Mouse (Mus musculus): ENCODE results near the gene Mfap2. TPM values are rescaled to one million over a fixed set of nuclear protein-coding genes. Genes with fewer than 3 reads are reported as not detected.

The Mfap2 gene
- polyA plus RNA-seq, 1 experiment, result 2.3 TPM

GRCm38 (mm10) chr4:141008028-141008427 lies 2.2 kb upstream of the Mfap2 start:
- H3K4me3 ChIP-seq (ENCODE audit: control insufficient read depth, low read depth, low read length), result no peak overlapping the region
- H3K27me3 ChIP-seq (ENCODE audit: control insufficient read depth, insufficient read depth, low read length), result no peaks in the 10 kb centered on the region
- peaks cover 6% of the 10 kb centered on the region for H3K4me1 ChIP-seq (ENCODE audit: control insufficient read depth, insufficient read depth, low read length)
- H3K36me3 ChIP-seq (ENCODE audit: control insufficient read depth, insufficient read depth, low read length), result no peaks in the 10 kb centered on the region
- 0 out of 2 replicates have a peak, but pooled peaks have one; percentile 7 for TF ChIP-seq CTCF (IDR thresholded peaks at IDR 0.05; ENCODE audit: control insufficient read depth, insufficient read depth, insufficient replicate concordance, low read depth, low read length)
- no peak for TF ChIP-seq POLR2A (IDR thresholded peaks at IDR 0.05; ENCODE audit: control insufficient read depth, low read depth, low read length)
- H3K27ac ChIP-seq (ENCODE audit: control insufficient read depth, insufficient read depth, low read depth, low read length), result no peak overlapping the region

DNA sequence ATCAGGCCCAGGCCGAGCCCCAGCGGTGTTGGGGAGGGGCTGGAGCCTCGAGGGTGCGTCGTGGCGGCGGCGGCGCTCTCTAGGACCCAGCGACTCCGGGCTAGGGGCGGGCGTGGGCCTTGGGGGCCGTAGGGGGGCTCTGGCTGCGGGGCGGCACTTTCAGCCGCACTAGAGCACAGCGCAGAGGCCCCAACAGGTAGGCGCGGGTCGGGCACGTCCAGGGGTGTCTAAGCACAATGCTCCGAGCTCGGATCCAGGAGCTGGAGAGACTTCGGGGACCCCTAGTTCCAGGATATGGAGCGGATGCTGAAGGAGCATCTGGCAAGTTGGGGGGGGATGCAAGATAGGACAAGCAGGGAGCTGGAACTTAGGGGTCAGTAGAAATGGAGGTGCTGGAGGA lies 308 bp downstream of the Mfap2 start:
- Histone ChIP-seq H3K27me3 (ENCODE audit: control insufficient read depth, insufficient read depth, low read length) (no peaks in the 10 kb centered on the region), H3K36me3 (ENCODE audit: control insufficient read depth, insufficient read depth, low read length) (no peaks in the 10 kb centered on the region), H3K4me3 (ENCODE audit: control insufficient read depth, low read depth, low read length) (peak overlapping the region; percentile 39), H3K27ac (ENCODE audit: control insufficient read depth, insufficient read depth, low read depth, low read length) (no peak overlapping the region), H3K4me1 (ENCODE audit: control insufficient read depth, insufficient read depth, low read length) (peaks cover 6% of the 10 kb centered on the region)
- TF ChIP-seq CTCF (IDR thresholded peaks at IDR 0.05; ENCODE audit: control insufficient read depth, insufficient read depth, insufficient replicate concordance, low read depth, low read length) (no peak), POLR2A (IDR thresholded peaks at IDR 0.05; ENCODE audit: control insufficient read depth, low read depth, low read length) (no peak)

GRCm38 (mm10) chr4:141010941-141011429 lies 767 bp downstream of the Mfap2 start:
- Histone ChIP-seq H3K4me3 (ENCODE audit: control insufficient read depth, low read depth, low read length) (peak overlapping the region; percentile 39), H3K27ac (ENCODE audit: control insufficient read depth, insufficient read depth, low read depth, low read length) (no peak overlapping the region), H3K27me3 (ENCODE audit: control insufficient read depth, insufficient read depth, low read length) (no peaks in the 10 kb centered on the region), H3K36me3 (ENCODE audit: control insufficient read depth, insufficient read depth, low read length) (no peaks in the 10 kb centered on the region), H3K4me1 (ENCODE audit: control insufficient read depth, insufficient read depth, low read length) (peaks cover 6% of the 10 kb centered on the region)
- TF ChIP-seq CTCF (IDR thresholded peaks at IDR 0.05; ENCODE audit: control insufficient read depth, insufficient read depth, insufficient replicate concordance, low read depth, low read length) (no peak), POLR2A (IDR thresholded peaks at IDR 0.05; ENCODE audit: control insufficient read depth, low read depth, low read length) (no peak)

GRCm38 (mm10) chr4:141011556-141012328 lies 1.5 kb downstream of the Mfap2 start:
- Histone ChIP-seq H3K4me3 (ENCODE audit: control insufficient read depth, low read depth, low read length) (no peak overlapping the region), H3K4me1 (ENCODE audit: control insufficient read depth, insufficient read depth, low read length) (peaks cover 6% of the 10 kb centered on the region), H3K27me3 (ENCODE audit: control insufficient read depth, insufficient read depth, low read length) (no peaks in the 10 kb centered on the region), H3K27ac (ENCODE audit: control insufficient read depth, insufficient read depth, low read depth, low read length) (no peak overlapping the region), H3K36me3 (ENCODE audit: control insufficient read depth, insufficient read depth, low read length) (no peaks in the 10 kb centered on the region)
- TF ChIP-seq POLR2A (IDR thresholded peaks at IDR 0.05; ENCODE audit: control insufficient read depth, low read depth, low read length) (no peak), CTCF (IDR thresholded peaks at IDR 0.05; ENCODE audit: control insufficient read depth, insufficient read depth, insufficient replicate concordance, low read depth, low read length) (no peak)

DNA sequence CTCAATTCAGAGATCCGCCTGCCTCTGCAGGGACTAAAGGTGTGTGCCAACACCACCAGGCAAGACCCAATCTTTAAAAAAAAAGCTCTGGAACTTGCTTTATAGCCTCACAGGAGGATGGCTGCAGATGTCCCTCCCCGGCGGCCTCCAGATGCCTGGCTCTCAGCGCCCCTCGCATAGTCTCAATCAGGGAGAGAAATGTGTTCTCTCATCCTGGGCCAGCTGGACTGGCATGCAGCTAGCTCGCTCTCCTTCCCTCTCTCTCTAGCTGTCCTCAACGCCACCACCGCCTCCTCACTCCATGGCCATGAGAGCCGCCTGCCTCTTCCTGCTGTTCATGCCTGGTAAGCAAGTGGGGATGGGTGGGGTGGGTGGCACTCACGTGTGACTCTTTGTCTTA lies 2.3 kb downstream of the Mfap2 start:
- Histone ChIP-seq H3K4me1 (ENCODE audit: control insufficient read depth, insufficient read depth, low read length) (peaks cover 6% of the 10 kb centered on the region), H3K4me3 (ENCODE audit: control insufficient read depth, low read depth, low read length) (no peak overlapping the region), H3K27ac (ENCODE audit: control insufficient read depth, insufficient read depth, low read depth, low read length) (no peak overlapping the region), H3K36me3 (ENCODE audit: control insufficient read depth, insufficient read depth, low read length) (no peaks in the 10 kb centered on the region), H3K27me3 (ENCODE audit: control insufficient read depth, insufficient read depth, low read length) (no peaks in the 10 kb centered on the region)
- no peak for TF ChIP-seq POLR2A (IDR thresholded peaks at IDR 0.05; ENCODE audit: control insufficient read depth, low read depth, low read length)
- TF ChIP-seq CTCF (IDR thresholded peaks at IDR 0.05; ENCODE audit: control insufficient read depth, insufficient read depth, insufficient replicate concordance, low read depth, low read length), result no peak

DNA sequence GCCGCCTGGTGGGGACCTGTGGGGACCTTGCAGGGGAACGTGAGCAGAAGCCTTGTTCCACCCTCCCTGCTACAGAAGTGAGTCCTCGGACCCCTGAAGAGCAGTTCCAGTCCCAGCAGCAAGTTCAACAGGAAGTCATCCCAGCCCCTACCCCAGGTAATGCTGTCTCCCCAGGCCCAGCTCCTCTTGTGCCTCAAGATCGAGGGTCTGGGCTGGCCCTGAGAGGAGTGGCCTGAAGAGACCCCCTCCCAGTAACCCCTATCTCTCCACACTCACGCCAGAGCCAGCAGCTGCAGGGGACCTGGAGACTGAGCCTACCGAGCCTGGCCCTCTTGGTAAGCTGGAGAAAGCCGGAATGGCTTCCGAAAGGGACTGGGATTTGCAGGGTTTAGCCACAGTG lies 3.9 kb downstream of the Mfap2 start:
- Histone ChIP-seq H3K36me3 (ENCODE audit: control insufficient read depth, insufficient read depth, low read length) (no peaks in the 10 kb centered on the region), H3K4me3 (ENCODE audit: control insufficient read depth, low read depth, low read length) (no peak overlapping the region), H3K27me3 (ENCODE audit: control insufficient read depth, insufficient read depth, low read length) (no peaks in the 10 kb centered on the region), H3K4me1 (ENCODE audit: control insufficient read depth, insufficient read depth, low read length) (peaks cover 6% of the 10 kb centered on the region), H3K27ac (ENCODE audit: control insufficient read depth, insufficient read depth, low read depth, low read length) (no peak overlapping the region)
- no peak for TF ChIP-seq CTCF (IDR thresholded peaks at IDR 0.05; ENCODE audit: control insufficient read depth, insufficient read depth, insufficient replicate concordance, low read depth, low read length)
- TF ChIP-seq POLR2A (IDR thresholded peaks at IDR 0.05; ENCODE audit: control insufficient read depth, low read depth, low read length), result no peak

DNA sequence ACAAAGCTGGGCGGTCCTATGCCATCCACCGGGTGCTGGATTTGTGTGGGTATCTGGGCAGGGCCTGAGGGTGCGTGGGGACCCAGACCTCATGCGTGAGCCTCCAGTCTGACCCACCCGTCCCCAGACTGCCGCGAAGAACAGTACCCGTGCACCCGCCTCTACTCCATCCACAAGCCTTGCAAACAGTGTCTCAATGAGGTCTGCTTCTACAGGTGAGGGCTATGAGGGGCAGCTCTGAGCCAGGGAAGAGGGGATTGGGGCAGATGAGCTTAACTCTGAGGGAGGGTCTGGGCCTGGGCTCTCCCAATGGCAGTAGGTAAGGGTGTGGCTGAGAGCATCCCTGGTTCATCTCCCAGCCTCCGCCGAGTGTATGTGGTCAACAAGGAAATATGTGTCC lies 4.6 kb downstream of the Mfap2 start:
- TF ChIP-seq CTCF (IDR thresholded peaks at IDR 0.05; ENCODE audit: control insufficient read depth, insufficient read depth, insufficient replicate concordance, low read depth, low read length) (no peak), POLR2A (IDR thresholded peaks at IDR 0.05; ENCODE audit: control insufficient read depth, low read depth, low read length) (no peak)
- no peak overlapping the region for H3K4me3 ChIP-seq (ENCODE audit: control insufficient read depth, low read depth, low read length)
- H3K4me1 ChIP-seq (ENCODE audit: control insufficient read depth, insufficient read depth, low read length), result peaks cover 6% of the 10 kb centered on the region
- H3K27me3 ChIP-seq (ENCODE audit: control insufficient read depth, insufficient read depth, low read length), result no peaks in the 10 kb centered on the region
- H3K36me3 ChIP-seq (ENCODE audit: control insufficient read depth, insufficient read depth, low read length), result no peaks in the 10 kb centered on the region
- no peak overlapping the region for H3K27ac ChIP-seq (ENCODE audit: control insufficient read depth, insufficient read depth, low read depth, low read length)
